Mouse (Mus musculus): Measurements from ENCODE around the gene Hs1bp3.

The Hs1bp3 gene

DNA sequence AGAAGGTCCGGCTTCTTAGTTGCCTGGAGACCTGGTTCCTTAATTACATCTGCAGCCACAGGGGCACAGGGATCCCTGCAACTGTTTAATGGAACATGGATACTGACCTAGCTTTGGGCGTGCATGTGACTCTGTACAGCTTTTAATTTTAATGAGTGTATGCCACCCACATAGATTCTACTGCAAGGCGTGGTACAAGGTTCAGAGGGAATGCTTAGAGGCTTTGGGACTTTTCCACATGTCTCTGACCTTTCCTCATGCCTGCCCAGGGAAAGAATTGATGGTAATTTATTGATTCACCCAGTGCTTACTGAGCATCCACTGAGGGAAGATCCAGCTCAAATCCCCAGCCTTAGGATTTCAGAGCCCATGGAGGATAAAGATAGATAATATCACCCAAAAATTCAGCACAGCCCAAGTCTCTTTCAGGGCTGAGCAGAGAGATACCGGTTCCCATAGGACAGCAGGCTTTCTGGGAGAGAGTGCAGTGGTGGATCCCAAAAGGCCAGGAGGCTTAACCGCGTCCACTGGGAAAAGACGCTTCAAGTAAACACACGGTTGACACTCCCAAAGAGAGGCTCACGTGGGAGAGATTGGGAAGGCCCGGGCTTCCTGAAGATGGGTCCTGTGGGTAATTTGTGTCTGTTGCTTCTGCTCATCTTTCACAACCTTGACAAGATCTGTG lies 23.5 kb downstream of the Hs1bp3 start:
- DNase-seq (ENCODE audit: low spot score), result no peak

- DNase-seq (ENCODE audit: low spot score), result no peak
Measured at GRCm38 (mm10) chr12:8337286-8338060, 24.2 kb downstream of the Hs1bp3 start.

DNA sequence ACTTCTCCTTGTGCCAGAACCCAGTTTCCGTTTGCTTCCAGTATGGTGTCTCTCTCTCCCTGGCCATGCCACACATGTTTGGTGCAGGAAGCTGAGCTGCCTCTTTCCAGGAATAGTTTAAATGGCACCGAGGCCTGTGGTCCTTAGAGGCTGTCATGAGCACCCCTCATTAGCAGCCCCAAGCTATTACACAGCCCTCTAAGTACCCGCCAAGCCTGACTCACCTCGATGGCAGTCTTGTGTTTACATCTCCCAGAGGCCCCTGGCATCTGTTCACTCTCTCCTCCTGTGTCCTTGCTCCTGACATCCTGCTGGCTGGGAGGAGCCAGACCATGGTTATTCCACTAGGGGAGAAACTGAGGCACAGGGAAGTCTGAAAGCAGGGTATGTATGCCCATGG lies 25.3 kb downstream of the Hs1bp3 start:
- no peak for DNase-seq (ENCODE audit: low spot score)

DNA sequence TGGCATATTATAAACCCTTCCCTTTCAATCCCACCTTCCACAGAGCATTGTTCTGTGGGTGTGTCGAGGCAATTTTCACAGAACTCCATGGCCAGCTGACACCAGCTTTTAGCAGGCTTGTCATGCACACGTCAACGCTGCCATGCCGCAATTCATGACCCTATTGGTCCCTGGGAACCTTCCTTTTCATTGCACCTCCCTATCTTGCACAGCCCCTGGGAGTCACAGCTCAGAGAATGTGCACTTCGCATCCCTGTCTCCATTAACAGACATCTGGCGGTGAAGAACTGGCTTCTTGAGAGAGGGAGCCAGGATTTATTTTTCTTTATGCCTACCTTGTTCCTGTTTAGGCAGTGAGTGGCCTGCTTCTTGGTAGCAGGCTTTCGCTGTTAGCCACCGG lies 25.7 kb downstream of the Hs1bp3 start:
- DNase-seq (ENCODE audit: low spot score), result no peak

DNA sequence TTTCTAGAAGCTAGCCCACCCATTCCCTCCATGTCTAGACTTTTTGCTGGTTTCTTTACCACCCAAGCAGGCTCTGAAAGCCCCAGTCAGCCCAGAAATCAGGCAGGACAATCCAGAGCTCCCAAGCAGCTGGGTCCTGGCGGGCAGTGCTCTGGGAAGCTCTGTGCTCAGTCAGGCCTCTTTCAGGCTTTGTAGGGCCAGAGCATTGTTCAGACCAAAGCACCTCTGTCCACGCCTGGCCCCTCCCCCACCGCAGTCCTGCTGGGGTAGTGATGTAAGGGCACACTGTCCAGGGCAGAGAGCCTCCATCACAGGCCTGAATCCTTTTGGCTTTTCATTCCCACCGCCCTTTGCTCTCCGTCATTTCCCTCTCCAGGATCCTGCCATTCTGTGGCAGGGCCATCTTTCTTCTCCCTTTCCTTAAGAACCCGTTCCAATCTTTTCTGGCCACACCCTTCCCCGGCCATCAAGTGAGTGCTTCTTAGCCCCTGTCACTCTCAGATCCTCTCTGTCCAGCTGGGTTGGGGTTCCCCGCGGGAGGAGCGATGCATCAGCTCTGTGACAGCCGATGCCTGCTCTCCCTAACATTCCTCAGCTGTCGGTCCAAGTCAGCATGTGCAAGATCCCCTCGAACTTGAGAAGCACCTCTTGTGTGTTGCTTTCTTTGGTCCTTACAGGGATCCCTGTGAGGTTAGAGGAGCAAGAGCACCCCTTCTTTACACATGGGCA lies 26.5 kb downstream of the Hs1bp3 start:
- DNase-seq (ENCODE audit: low spot score), result no peak

GRCm38 (mm10) chr12:8341008-8341407 lies 27.8 kb downstream of the Hs1bp3 start:
- DNase-seq (ENCODE audit: low spot score), result no peak

DNA sequence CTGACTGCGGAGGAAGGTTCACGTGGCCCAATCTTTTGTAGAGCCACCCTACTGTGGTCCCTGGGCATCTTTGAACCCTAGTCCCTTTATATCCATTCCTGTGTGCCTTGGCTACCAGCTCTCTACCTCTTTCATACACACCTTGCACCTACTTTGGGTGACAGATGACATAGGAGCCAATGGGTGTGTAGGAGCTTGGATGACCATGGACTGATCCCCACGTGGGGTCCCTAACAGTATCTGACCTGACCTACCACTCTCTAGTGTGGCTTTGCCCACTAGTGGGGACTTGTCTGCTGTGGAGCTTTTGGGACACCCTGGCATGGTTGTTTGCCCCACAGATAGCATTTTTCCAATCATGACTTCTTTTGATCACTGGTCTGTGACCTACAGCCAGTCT lies 30.1 kb downstream of the Hs1bp3 start:
- no peak for DNase-seq (ENCODE audit: low spot score)

DNA sequence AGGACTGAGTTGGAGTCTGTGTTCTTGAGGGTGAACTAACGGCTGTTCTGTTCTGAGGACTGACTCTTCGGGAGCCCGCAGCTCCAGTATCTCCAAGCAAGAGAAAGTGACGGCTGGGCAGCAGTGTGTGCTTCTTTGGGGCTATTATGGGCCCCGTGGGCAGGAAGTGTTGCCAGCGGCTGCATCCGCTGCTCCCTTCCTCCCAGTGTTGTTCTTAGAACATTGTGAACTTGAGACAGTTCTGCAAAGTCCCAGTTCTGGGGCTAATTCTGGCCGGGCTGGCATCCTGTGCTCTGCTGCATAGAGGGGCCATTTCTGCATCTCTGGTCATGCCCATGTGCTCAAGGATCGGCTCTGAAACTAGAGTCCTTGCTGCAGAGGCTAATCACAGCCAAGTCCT lies 31.7 kb downstream of the Hs1bp3 start:
- DNase-seq (ENCODE audit: low spot score), result peak; percentile 43

DNA sequence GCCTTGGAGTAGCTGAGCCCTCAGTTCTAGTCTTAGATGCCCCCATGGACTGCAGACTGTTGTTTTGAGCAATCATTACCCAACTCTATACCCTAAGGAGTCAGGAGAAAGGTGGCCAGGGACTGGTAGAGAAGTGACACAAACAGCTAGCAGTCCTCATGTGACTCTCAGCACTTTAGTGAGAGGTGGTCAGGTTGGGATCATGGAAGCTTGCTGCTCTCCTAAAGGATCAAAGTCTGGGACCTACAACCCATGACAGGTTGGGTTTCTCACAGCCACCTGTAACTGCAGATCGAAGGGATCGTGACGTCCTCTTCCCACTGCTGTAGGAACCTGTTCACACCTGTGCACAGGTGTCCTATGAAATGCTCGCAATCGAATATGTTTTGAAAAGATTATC lies 32.3 kb downstream of the Hs1bp3 start:
- DNase-seq (ENCODE audit: low spot score), result no peak

- DNase-seq (ENCODE audit: low spot score), result no peak
Measured at GRCm38 (mm10) chr12:8347746-8348462, 34.7 kb downstream of the Hs1bp3 start.

DNA sequence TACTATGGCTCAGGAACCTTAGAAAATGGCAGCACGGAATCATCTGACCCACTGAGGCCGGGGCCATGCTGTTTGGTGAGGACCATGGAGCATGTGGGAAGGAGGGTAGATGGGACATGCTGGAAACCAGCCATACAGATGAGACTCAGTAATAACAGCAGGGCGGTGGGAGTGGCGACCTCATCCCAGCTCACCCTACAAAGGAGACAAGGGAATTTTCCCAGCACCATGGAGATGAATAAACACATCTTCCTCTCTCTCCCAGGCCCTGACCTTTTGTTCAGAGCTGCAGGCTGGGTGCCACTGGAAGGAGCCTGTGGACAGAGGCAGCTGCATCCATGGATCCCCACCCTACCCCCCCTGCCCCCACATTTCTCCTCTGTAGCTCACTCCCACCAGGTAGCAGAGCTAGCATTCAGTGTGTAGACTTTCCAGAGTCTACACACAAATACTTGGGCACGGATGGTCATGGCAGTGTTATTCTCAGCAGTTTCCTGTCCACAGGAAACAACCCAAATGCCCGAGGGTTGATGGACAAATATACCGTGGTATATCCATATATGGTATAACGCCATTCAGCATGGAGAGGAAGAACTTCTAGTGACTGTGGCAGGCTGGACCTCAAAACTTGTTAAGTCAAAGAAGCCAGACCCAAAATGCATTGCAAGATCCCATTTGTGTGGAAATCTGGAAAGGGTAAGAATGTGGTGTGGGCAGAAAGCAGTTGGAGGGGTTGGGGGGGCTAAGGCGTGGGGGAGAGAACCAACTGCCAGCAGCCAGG lies 35.7 kb downstream of the Hs1bp3 start:
- no peak for DNase-seq (ENCODE audit: low spot score)

- DNase-seq (ENCODE audit: low spot score), result no peak
Measured at GRCm38 (mm10) chr12:8351025-8351903, 38.0 kb downstream of the Hs1bp3 start.

DNA sequence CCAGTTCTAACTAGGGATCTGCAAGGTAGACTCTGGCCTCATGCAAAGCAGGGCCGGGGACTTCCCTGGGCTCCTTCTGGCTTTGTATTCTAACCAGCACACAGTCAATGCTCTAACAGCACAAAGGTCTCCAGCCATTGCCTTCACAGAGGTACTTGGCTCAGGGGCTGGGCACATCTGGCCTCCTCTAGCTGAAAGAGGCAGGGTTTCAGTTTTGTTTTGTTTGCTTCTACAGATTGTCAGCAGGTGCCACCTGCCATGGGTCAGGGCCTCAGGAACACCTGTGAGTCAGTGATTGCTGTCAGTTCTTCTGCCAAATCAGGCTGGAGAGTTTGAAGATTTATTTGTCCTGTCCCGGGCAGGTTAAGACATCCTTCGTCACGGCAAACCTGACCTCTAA lies 39.8 kb downstream of the Hs1bp3 start:
- no peak for DNase-seq (ENCODE audit: low spot score)

DNA sequence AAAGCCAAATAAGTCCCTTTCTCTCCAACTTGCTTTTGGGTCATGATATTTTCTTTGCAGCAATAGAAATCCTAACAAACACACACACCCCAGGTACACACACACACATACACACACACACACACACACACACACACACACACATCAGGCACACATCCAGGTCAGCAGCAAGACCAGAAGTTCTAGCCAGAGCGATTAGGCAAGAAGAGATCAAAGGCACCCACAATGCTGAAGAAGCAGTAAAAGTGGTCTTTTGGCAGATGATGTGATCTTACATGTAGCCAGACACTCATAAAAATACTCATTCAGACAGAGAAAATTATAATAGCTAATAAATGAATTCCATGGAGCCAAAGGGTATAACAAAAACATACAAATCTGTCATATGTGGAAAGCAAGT lies 41.0 kb downstream of the Hs1bp3 start:
- DNase-seq (ENCODE audit: low spot score), result no peak

DNA sequence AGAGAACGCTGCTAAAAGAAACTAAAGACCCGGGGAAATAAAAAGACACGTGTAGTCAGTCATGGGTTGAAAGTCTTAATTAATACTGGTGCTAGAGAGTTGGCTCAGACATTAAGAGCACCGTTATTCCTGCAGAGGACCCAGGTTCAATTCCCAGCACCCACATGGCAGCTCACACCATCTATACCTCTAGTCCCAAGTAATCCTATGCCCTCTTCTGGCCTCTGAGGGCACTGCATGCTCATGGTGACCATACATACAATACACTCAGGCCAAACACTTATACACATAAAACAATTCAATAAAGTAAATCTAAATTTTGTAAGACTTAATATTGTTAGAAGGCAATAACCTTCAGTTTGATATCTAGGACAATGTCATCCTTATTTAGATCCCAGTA lies 41.8 kb downstream of the Hs1bp3 start:
- no peak for DNase-seq (ENCODE audit: low spot score)

GRCm38 (mm10) chr12:8357449-8357848 lies 44.2 kb downstream of the Hs1bp3 start:
- DNase-seq (ENCODE audit: low spot score), result no peak

DNA sequence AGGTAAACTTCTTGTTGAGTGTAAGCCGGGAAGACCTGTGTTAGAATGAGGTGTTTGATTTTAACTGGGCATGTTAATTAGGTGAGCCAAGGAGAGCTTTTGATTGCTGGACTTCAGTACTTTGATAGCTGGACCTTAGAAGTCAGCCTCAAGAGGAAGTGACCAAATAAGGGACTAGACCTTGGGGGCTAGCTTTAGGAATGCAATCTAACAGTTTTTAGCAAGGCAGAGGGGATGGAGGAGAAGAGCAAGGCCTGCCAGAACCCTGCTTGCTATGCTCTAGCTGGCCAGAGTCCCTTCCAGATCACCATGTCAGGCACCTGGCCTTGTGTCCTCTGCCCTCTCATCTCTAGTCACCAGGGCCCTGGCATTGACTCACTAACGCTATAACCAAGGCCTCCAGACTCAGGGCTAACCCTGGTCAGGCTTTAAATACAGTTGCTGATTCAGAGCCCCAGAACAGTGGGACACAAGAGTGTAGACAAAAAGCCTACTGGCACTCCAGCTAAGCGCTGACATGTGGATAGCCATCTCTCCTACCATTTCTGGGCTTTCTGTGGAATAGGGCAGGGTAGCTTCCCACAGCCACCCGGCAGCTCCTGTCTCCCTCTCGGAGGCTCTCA lies 45.2 kb downstream of the Hs1bp3 start:
- no peak for DNase-seq (ENCODE audit: low spot score)

GRCm38 (mm10) chr12:8359418-8360112 lies 46.3 kb downstream of the Hs1bp3 start:
- DNase-seq (ENCODE audit: low spot score), result no peak

- DNase-seq (ENCODE audit: low spot score), result no peak
Measured at GRCm38 (mm10) chr12:8361866-8362265, 48.6 kb downstream of the Hs1bp3 start.

DNA sequence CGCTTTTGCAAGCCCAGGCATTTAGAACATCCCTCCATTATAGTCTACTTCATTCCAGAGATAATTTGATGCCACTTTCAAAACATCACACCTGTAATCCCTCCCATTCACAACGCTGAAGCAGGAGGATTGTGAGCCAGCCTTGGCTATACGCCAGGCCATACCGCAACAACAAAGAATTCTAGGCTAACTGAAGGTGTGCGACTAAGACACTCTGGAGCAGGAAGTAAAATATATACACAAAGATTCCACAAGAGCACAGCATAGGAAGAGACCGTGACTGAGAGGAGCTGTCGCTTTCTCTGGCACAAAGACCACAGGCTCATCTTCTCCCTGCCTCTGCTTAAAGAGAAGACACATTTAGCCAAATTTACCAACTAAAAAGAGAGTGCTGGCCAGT lies 49.2 kb downstream of the Hs1bp3 start:
- DNase-seq (ENCODE audit: low spot score), result no peak
